Mouse (Mus musculus) layer of hippocampus, adult 2 months (tissue): ENCODE data around the gene Tmem221. TPM values are rescaled to one million over a fixed set of nuclear protein-coding genes. Genes with fewer than 3 reads are reported as not detected.
A peak's percentile ranks its signal among the peaks of the same experiment; 100 is the strongest.
"Not testable (repeated sequence)": the region's sequence is repeated elsewhere in the genome, so short reads cannot be mapped to it uniquely, and the experiment has no call there.

Experiments used
- DNase-seq, 2 experiments: peaks; one replicate each; pipeline ENCODE4 v3.0.0; 2022; ENCODE audit warnings: low spot score in 2 of 2
- H3K27ac ChIP-seq: fragments of 200-600 bp; 2 replicates; pipeline ENCODE4 v1.8.1; 2022
- H3K4me3 ChIP-seq: fragments of 200-600 bp; 2 replicates; pipeline ENCODE4 v1.8.1; 2022; ENCODE audit warnings: mild to moderate bottlenecking
- CTCF ChIP-seq: fragments of 200-600 bp; conservative IDR thresholded peaks from 2 replicates; pipeline ENCODE4 v1.8.1; 2022; ENCODE audit warnings: antibody characterized with exemption, mild to moderate bottlenecking, moderate library complexity
- total RNA-seq, 2 experiments: library from RNA; stranded (reverse); gene quantifications; 2 replicates each; pipeline ENCODE4 v1.2.3; 2021

Tmem221 gene
- total RNA-seq, 2 experiments from 2014 or later = 0.22 to 0.31 TPM

DNA sequence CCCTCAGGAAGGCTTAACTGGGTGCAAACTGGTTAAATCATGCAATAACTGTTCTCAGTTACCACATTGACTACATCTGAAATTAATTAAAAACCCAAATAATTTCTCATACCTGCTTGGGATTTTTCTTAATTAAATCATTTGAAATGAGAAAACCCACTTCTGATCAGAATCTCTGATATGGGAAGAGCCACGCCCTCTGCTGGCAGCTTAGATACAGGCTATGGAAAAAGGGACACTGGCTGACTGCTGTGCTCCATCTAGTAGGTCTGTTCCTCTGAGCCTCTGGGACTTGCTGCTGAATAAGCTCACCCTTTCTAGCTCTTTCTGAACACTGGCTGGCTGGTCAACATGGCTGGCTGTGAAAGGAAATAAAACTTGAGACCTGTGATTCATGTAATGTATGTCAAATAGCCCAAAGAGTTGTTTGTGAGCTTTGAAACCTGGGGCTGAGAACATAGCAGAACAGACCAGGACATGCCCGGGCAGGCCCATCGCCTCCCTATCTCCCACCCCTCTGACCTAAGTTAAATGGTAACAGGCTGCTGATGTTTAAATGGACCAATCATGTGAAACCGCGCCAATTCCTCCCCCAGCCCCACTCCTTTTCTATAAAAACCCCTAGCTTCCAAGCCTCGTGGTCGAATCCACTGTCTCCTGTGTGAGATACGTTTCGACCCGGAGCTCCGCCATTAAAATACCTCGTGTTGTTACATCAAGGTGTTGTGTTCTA lies 27.8 kb downstream of the Tmem221 start:
- not testable (repeated sequence) for H3K4me3 ChIP-seq
- peak; percentile 79 for TF ChIP-seq CTCF
- DNase-seq = peak in 1 of 2 experiments; percentile 38

DNA sequence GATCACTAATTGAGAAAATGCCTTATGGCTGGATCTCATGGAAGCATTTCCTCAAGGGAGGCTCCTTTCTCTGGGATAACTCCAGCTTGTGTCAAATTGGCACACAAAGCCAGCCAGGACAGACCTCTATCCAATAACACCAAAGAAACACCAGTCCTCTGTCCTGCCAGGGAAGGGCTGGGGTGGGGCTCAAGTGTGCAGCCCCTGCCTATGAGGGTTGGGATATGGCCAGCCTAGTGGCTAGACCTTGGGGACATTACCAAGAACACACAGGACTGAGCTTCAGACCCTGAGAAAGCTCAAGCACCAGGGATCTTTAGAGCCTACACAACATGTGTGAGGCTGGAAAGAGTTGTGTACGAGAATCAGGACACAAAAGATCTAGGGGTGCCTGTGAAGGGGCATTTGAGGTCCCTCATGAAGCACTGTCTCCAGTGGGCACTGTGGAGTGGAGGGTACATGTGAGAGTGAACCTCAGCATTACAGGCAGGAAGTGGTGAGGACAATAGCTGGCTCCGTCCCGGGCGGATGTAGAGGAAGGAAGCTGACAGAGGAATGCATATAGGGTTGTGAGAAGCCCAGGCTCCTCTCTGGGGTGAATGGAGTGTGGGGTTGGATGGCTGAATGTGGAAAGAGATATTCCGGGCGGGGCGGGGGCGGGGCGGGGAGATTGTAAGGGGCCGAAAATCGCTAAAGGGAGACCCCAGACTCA lies 30.2 kb downstream of the Tmem221 start:
- H3K4me3 ChIP-seq = no peak overlapping the region
- TF ChIP-seq CTCF = no peak
- H3K27ac ChIP-seq = peak overlapping the region; percentile 36; the same call in 1 of the 2 replicates
- DNase-seq = no peak

More for the DNA sequence above, 27.8 kb downstream of the Tmem221 start:
- H3K27ac ChIP-seq = not testable (repeated sequence)

- H3K27ac ChIP-seq = no peak overlapping the region
- no peak for DNase-seq
- no peak for TF ChIP-seq CTCF
- H3K4me3 ChIP-seq = no peak overlapping the region
These were observed 31.4 kb downstream of the Tmem221 start for GRCm38 (mm10) chr8:71527162-71527870.

DNA sequence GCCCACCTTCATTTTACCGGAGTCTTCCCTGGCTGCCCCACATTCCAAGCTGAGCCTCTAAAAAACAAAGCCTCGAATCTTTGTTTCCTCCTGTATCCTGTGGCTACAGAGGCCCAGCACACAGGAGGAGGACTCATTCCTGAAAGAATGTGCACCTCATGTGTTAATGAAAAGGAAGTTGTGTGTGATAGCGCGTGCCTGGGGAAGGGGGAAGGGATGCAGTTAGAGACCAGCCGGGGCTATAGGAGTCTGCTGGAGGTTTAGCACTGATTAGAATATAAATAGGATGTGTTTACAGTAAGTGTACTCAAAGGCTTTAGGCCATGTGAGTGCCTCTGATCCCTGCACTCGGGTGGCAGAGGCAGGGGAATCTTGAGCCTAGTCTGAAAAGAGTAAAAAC lies 32.4 kb downstream of the Tmem221 start:
- no peak for DNase-seq
- H3K4me3 ChIP-seq = no peak overlapping the region
- H3K27ac ChIP-seq = no peak overlapping the region
- no peak for TF ChIP-seq CTCF

DNA sequence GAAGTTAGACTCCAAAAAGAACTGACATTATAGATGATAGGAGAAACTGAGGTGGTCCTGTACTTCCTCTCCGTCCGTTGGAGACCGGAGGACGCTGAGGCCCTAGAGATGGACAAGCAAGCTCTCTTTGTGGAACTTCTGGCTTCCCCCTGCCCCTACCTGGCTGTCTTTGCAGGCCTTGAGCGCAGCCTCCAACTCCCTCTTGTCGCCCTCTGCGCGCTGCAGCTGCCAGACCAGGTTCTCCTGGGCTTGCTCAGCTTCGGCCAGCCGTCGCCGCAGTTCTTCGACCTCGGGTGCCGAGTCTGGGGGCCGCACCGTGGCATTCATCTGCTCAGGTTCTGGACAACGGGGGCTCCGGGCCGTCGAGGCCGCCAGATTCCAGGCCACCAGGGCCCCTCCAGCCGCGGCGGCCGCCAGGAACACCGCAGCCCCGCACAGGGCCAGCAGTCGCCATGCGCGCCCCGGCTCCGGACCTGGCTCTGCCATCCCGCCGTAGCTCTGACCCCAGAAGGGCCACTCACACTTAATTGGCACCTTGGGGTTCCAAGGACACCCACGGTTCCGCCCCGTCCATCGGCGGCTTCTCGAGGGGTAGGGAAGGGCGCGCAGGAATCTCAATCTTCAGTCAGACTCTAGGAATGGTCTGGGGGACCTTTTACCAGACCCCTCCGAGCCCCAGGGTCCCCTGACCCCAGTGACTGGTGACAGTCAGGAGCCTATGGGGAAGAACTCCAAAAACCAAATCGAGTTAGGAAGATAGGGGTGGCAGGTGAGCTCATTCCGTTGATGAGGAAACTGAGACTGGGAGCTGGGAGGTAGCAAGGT lies 33.2 kb downstream of the Tmem221 start, which contains the start of gene Ccdc194:
Ccdc194 (minus strand) TSS at position 486 of the 825 bp plus-strand sequence.
- Histone ChIP-seq H3K27ac (no peak within 1 kb of the TSS), H3K4me3 (no peak within 1 kb of the TSS)
- TF ChIP-seq CTCF = no peak
- no peak for DNase-seq

DNA sequence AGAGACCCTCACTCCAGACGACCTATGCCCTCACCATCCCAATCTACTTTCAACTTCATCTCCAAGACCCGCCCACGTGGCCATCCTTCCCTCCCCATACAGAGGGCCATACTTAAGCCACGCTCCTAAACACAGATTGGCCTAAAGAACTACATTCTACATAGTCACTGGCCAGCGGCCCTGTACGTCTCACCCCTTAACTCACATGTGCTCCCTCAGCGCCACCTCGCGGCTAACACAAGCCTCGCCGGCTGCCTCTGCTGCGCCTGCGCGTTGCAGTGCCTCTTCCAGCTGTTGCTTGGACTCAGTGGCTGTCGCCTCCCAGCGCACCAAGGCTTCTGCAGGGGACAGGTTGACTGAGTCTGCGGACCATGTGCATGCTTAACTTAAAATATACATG lies 37.0 kb downstream of the Tmem221 start:
- Histone ChIP-seq H3K27ac (no peak overlapping the region), H3K4me3 (no peak overlapping the region)
- TF ChIP-seq CTCF = peak; percentile 97
- DNase-seq = peak; percentile 83 to 89

GRCm38 (mm10) chr8:71519037-71519825 lies 39.4 kb downstream of the Tmem221 start:
- H3K27ac ChIP-seq, H3K4me3 ChIP-seq: not testable (repeated sequence)
- peak in 1 of 2 experiments; percentile 49 for DNase-seq
- peak; percentile 75 for TF ChIP-seq CTCF

GRCm38 (mm10) chr8:71516786-71517185 lies 41.9 kb downstream of the Tmem221 start:
- H3K4me3 ChIP-seq = no peak overlapping the region
- no peak overlapping the region for H3K27ac ChIP-seq
- DNase-seq = no peak
- TF ChIP-seq CTCF = no peak

- Histone ChIP-seq H3K4me3 (no peak overlapping the region), H3K27ac (no peak overlapping the region)
- peak; percentile 23; the same call in 1 of the 2 replicates for TF ChIP-seq CTCF
- DNase-seq = no peak
These were observed 43.6 kb downstream of the Tmem221 start for GRCm38 (mm10) chr8:71515043-71515442.

- peak; percentile 52 for TF ChIP-seq CTCF
- Histone ChIP-seq H3K27ac (no peak overlapping the region), H3K4me3 (no peak overlapping the region)
- DNase-seq = no peak
These were observed 45.5 kb downstream of the Tmem221 start for GRCm38 (mm10) chr8:71513018-71513754.

DNA sequence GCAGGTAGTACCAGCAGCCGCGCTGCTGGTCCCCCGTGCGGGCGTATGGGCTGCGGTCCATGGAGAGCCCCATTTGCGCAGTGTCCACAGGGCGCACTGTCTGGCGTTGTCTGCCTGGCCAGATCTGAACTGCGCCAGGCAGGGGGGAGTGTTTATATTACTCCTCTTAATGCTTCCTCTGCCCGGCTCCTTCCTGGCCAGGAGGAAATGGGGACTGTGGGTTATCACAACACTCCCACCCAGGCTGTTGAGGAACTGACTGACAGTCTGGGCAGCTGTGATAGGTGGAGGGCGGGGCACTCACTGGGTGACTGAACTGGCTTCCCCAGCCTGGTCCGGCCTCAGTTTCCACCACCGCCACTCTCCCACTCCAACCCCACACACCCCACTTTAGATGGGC lies 47.0 kb downstream of the Tmem221 start, which contains the start of gene Plvap:
Plvap (minus strand) TSS at position 109 of the 400 bp plus-strand sequence.
- no peak for TF ChIP-seq CTCF
- Histone ChIP-seq H3K4me3 (no peak within 1 kb of the TSS), H3K27ac (no peak within 1 kb of the TSS)
- DNase-seq = no peak
